9 mouse cellular contexts compared by ENCODE assay signal in the genomic region with DNA sequence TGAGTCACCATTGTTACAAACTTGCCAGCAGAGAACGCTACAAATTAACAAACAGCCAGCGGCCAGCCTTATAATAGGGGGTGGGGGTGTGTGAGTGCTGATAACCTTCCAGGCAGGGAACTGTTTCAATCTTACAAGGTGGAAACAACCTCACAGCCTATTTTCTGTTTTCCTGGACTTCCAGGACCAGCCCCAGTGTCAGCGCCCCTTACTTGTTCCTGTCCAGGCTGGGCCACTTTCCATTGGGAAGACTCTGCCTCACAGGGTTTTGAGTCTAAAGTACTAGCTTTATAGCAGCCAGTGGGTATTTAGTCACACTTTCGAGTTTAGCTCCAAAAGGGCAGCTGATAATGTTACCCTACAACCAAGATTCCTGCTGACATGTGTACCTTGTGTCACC. TPM values are rescaled to one million over a fixed set of nuclear protein-coding genes. Genes with fewer than 3 reads are reported as not detected.
DNase-seq lines count a peak whose midpoint lies in the region; ATAC-seq and TF ChIP-seq lines count a peak whose summit lies in the region.
"Had no signal": no experiment of that assay in that cellular context is flagged by ENCODE, and none has a peak within 500 bp of the region (broad histone marks: within the 10 kb centered on the region; RNA-seq: fewer than 3 reads in every experiment).

No protein-coding gene starts in this region.

- H3K27me3 ChIP-seq in heart, embryonic 11.5 days (ENCODE audit: control insufficient read depth, insufficient read depth, low read length) = no peaks in the 10 kb centered on the region
- H3K27me3 ChIP-seq in forebrain, embryonic 12.5 days = peaks cover 11% of the 10 kb centered on the region; the same call in 1 of the 2 replicates
- no peaks in the 10 kb centered on the region for H3K27me3 ChIP-seq in kidney, postnatal 0 days (ENCODE audit: insufficient read depth, low read length)

- H3K27ac ChIP-seq in heart, embryonic 11.5 days (ENCODE audit: low read depth, low read length) = peak overlapping the region; percentile 100
- H3K27ac ChIP-seq in forebrain, embryonic 12.5 days = no peak overlapping the region
- peak overlapping the region; percentile 99 for H3K27ac ChIP-seq in kidney, postnatal 0 days

- TF ChIP-seq CTCF in kidney, postnatal 0 days (IDR thresholded peaks at IDR 0.05; ENCODE audit: low read depth) = no peak; the same call in 1 of the 2 replicates

- no peaks in the 10 kb centered on the region for H3K9me3 ChIP-seq in heart, embryonic 11.5 days (replicated peaks; ENCODE audit: control insufficient read depth, low read length)
- H3K9me3 ChIP-seq in forebrain, embryonic 12.5 days = no peaks in the 10 kb centered on the region
- no peaks in the 10 kb centered on the region for H3K9me3 ChIP-seq in kidney, postnatal 0 days (replicated peaks; ENCODE audit: low read length)

- DNase-seq in heart, postnatal 25 days (ENCODE audit: low spot score) = no peak
- no peak for DNase-seq in kidney, postnatal 0 days (ENCODE audit: low spot score)
- DNase-seq in naive thymus-derived CD4-positive, alpha-beta T cell, adult 2 months (ENCODE audit: low read depth) = peak; percentile 14
- DNase-seq in right cerebral cortex, postnatal 36 days (ENCODE audit: low spot score in 2 of 2) = no peak
- DNase-seq in thymus, postnatal 4 days = no peak
- DNase-seq in frontal cortex, postnatal 10 days (ENCODE audit: low spot score in 2 of 2) = no peak

- H3K4me3 ChIP-seq in heart, embryonic 11.5 days (ENCODE audit: low read depth, low read length) = peak overlapping the region; percentile 98
- H3K4me3 ChIP-seq in forebrain, embryonic 12.5 days (replicated peaks) = no peak overlapping the region
- H3K4me3 ChIP-seq in kidney, postnatal 0 days (replicated peaks; ENCODE audit: low read depth, low read length) = peak overlapping the region; percentile 80
- H3K4me3 ChIP-seq: erythroblast, embryonic 14.5 days had no signal

- peaks cover 66% of the 10 kb centered on the region for H3K4me1 ChIP-seq in heart, embryonic 11.5 days (ENCODE audit: control insufficient read depth, insufficient read depth, low read length)
- H3K4me1 ChIP-seq in forebrain, embryonic 12.5 days = peaks cover 75% of the 10 kb centered on the region
- peaks cover 34% of the 10 kb centered on the region for H3K4me1 ChIP-seq in kidney, postnatal 0 days (replicated peaks; ENCODE audit: insufficient read depth, low read length)

- intact Hi-C loops in heart, postnatal 25 days (cut with DNase I) = loop anchor here (2.0 kb wide), 3 partner anchors 49 to 203 kb away; no protein-coding TSS in a partner anchor

- peak overlapping the region; percentile 88 for H3K4me2 ChIP-seq in heart, embryonic 11.5 days
- H3K4me2 ChIP-seq in forebrain, embryonic 12.5 days = peak overlapping the region; percentile 23
- peak overlapping the region; percentile 70 for H3K4me2 ChIP-seq in kidney, postnatal 0 days (ENCODE audit: low read length)

- no peaks in the 10 kb centered on the region for H3K36me3 ChIP-seq in heart, embryonic 11.5 days (ENCODE audit: control insufficient read depth, insufficient read depth, low read length)
- H3K36me3 ChIP-seq in forebrain, embryonic 12.5 days (replicated peaks) = no peaks in the 10 kb centered on the region
- H3K36me3 ChIP-seq in kidney, postnatal 0 days (ENCODE audit: insufficient read depth, low read length) = no peaks in the 10 kb centered on the region

- ATAC-seq in heart, embryonic 11.5 days (replicated peaks; ENCODE audit: insufficient number of reproducible peaks, low FRiP score, low TSS enrichment) = no peak
- ATAC-seq in forebrain, embryonic 12.5 days (ENCODE audit: low FRiP score) = no peak
- ATAC-seq in kidney, postnatal 0 days (replicated peaks; ENCODE audit: low FRiP score, low read depth) = no peak

- WGBS in heart, embryonic 11.5 days (ENCODE audit: insufficient replicate concordance) = 16% methylated on average over 4 of the region's 4 CpGs
- 40% methylated on average over 4 of the region's 4 CpGs for WGBS in forebrain, embryonic 12.5 days
- WGBS in kidney, postnatal 0 days = 43% methylated on average over 4 of the region's 4 CpGs

- H3K9ac ChIP-seq in heart, embryonic 11.5 days (ENCODE audit: low read depth, low read length) = peak overlapping the region; percentile 100
- H3K9ac ChIP-seq in forebrain, embryonic 12.5 days = no peak overlapping the region
- H3K9ac ChIP-seq in kidney, postnatal 0 days (ENCODE audit: low read depth, low read length) = peak overlapping the region; percentile 95

RNA-seq across cellular contexts. Expression of a gene that starts 2.8 kb away (rescaled TPM):
- 404 and 434 TPM in 2 replicates for polyA plus RNA-seq in heart, embryonic 11.5 days (2014; fragmentation: Nextera tagmentation; extraction: Ambion mirVana)
- 100 to 1,000 TPM; 660 to 766 TPM for total RNA-seq in heart, postnatal 25 days (2021)
- polyA plus RNA-seq in forebrain, embryonic 12.5 days (2016; fragmentation: Nextera tagmentation; extraction: Ambion mirVana) = 45.0 and 51.5 TPM in 2 replicates
- polyA plus RNA-seq in kidney, postnatal 0 days (2015; fragmentation: Nextera tagmentation; extraction: Ambion mirVana) = 731 and 809 TPM in 2 replicates

Comparison
In these comparisons a context has a peak if more than half of its experiments do, and no peak if none do; other contexts are left out.
1. H3K4me2 ChIP-seq: peak in every context shown above with its lines; median percentile 88 in heart, embryonic 11.5 days; 70 in kidney, postnatal 0 days; 23 in forebrain, embryonic 12.5 days.